Mouse (Mus musculus) bone marrow, adult 2 months (tissue): ENCODE measurements at regions not wholly inside any gene's neighbourhood (a gene's known extent, or its start where the extent isn't known, plus 50 kb on each side); places are given as distances from the start of the nearest gene placed in this dataset.

Experiments
- CTCF ChIP-seq: fragments of 200-500 bp; IDR thresholded peaks from 2 replicates; pipeline ENCODE4 v1.5.1; 2011; ENCODE audit warnings: low read length, control low read depth; ENCODE audit not compliant: control insufficient read depth, insufficient read depth
- POLR2A ChIP-seq: fragments of 200-500 bp; IDR thresholded peaks from 2 replicates; pipeline ENCODE4 v1.6.1; 2011; ENCODE audit warnings: low read depth, mild to moderate bottlenecking, control low read depth, low read length, borderline replicate concordance; ENCODE audit not compliant: control insufficient read depth

- TF ChIP-seq CTCF (no peak), POLR2A (no peak)
These were observed 557.8 kb upstream of the Arpp21 start for GRCm38 (mm10) chr9:112793537-112793936.
